Comparison of ENCODE assay signal across 12 mouse cellular contexts in genomic region chr7:132887019-132887804, GRCm38 (mm10). TPM values are rescaled to one million over a fixed set of nuclear protein-coding genes. Genes with fewer than 3 reads are reported as not detected.
DNase-seq lines count a peak whose midpoint lies in the region; ATAC-seq and TF ChIP-seq lines count a peak whose summit lies in the region.
"Had no signal": no experiment of that assay in that cellular context is flagged by ENCODE, and none has a peak within 500 bp of the region (broad histone marks: within the 10 kb centered on the region; RNA-seq: fewer than 3 reads in every experiment).

No protein-coding gene starts in this region.

- H3K79me2 ChIP-seq in liver, adult 2 months (ENCODE audit: control insufficient read depth, insufficient read depth, low read length) = no peaks in the 10 kb centered on the region

- no peaks in the 10 kb centered on the region for H3K9me3 ChIP-seq in liver, embryonic 11.5 days (ENCODE audit: control insufficient read depth, low read length)
- H3K9me3 ChIP-seq in embryonic facial prominence, embryonic 10.5 days = no peaks in the 10 kb centered on the region

- no peaks in the 10 kb centered on the region for H3K27me3 ChIP-seq in liver, adult 2 months (ENCODE audit: control insufficient read depth, insufficient read depth, low read length)
- H3K27me3 ChIP-seq in liver, embryonic 11.5 days (replicated peaks; ENCODE audit: control insufficient read depth, insufficient read depth, low read length) = no peaks in the 10 kb centered on the region
- H3K27me3 ChIP-seq in embryonic facial prominence, embryonic 10.5 days (replicated peaks; ENCODE audit: low read depth, poor library complexity, severe bottlenecking) = no peaks in the 10 kb centered on the region

- peaks cover 16% of the 10 kb centered on the region for H3K36me3 ChIP-seq in liver, adult 2 months (ENCODE audit: control insufficient read depth, insufficient read depth, low read length)
- H3K36me3 ChIP-seq in liver, embryonic 11.5 days (ENCODE audit: control insufficient read depth, insufficient read depth, low read length) = peaks cover 2% of the 10 kb centered on the region; the same call in 1 of the 2 replicates
- H3K36me3 ChIP-seq in embryonic facial prominence, embryonic 10.5 days (replicated peaks) = peaks cover 36% of the 10 kb centered on the region

- H3K4me1 ChIP-seq in liver, adult 2 months (ENCODE audit: control insufficient read depth, insufficient read depth, low read length) = peaks cover 4% of the 10 kb centered on the region
- H3K4me1 ChIP-seq in liver, embryonic 11.5 days (replicated peaks; ENCODE audit: control insufficient read depth, insufficient read depth, low read length) = 0 out of 2 replicates have a peak, but pooled peaks cover 2% of the 10 kb centered on the region
- peaks cover 21% of the 10 kb centered on the region for H3K4me1 ChIP-seq in embryonic facial prominence, embryonic 10.5 days

- DNase-seq in heart, adult 11 months = peak; percentile 76
- no peak for DNase-seq in heart, postnatal 4 days
- DNase-seq in liver, adult 2 months (ENCODE audit: extremely low read depth, low read depth, low spot score) = peak; percentile 80
- DNase-seq in liver, embryonic 11.5 days (ENCODE audit: low spot score) = no peak
- DNase-seq in embryonic facial prominence, embryonic 10.5 days (ENCODE audit: low spot score) = peak; percentile 21
- peak; percentile 21 for DNase-seq in lung, postnatal 25 days (ENCODE audit: low spot score)
- no peak for DNase-seq in adrenal gland, postnatal 36 days
- DNase-seq: adrenal gland, postnatal 25 days; gastrocnemius, postnatal 14 days; right cerebral cortex, adult 18-20 months had no signal

- no peak for ATAC-seq in liver, embryonic 11.5 days (replicated peaks; ENCODE audit: low FRiP score)
- no peak for ATAC-seq in CD4-positive, CD25-positive, alpha-beta regulatory T cell, adult 4 months
- ATAC-seq: forebrain, embryonic 16.5 days had no signal

- no peak overlapping the region for H3K4me2 ChIP-seq in liver, embryonic 11.5 days

- peak overlapping the region; percentile 28 for H3K27ac ChIP-seq in liver, adult 2 months (replicated peaks; ENCODE audit: insufficient read depth, low read depth, low read length)
- no peak overlapping the region for H3K27ac ChIP-seq in liver, embryonic 11.5 days (ENCODE audit: low read depth, low read length)
- H3K27ac ChIP-seq in embryonic facial prominence, embryonic 10.5 days (replicated peaks) = peak overlapping the region; percentile 67

- H3K4me3 ChIP-seq in liver, adult 2 months (ENCODE audit: insufficient read depth, low read depth, low read length) = no peak overlapping the region
- no peak overlapping the region for H3K4me3 ChIP-seq in liver, embryonic 11.5 days (ENCODE audit: low read depth, low read length)
- H3K4me3 ChIP-seq in embryonic facial prominence, embryonic 10.5 days = no peak overlapping the region

- H3K9ac ChIP-seq in liver, adult 2 months (ENCODE audit: low read depth, low read length) = no peak overlapping the region
- H3K9ac ChIP-seq in liver, embryonic 11.5 days (ENCODE audit: low read depth, low read length) = no peak overlapping the region

- no peak for TF ChIP-seq CTCF in liver, adult 2 months (IDR thresholded peaks at IDR 0.05; ENCODE audit: low read depth, low read length)

- WGBS in liver, adult 2 months = 42% methylated on average over 7 of the region's 7 CpGs
- WGBS in liver, embryonic 11.5 days = 72% methylated on average over 7 of the region's 7 CpGs
- WGBS in embryonic facial prominence, embryonic 10.5 days = 42% methylated on average over 7 of the region's 7 CpGs

- no peak for TF ChIP-seq POLR2A in liver, adult 2 months (IDR thresholded peaks at IDR 0.05; ENCODE audit: extremely low read depth, insufficient read depth, low read length)

RNA-seq across cellular contexts. Expression of gene Abraxas2, which starts 28.2 kb away (rescaled TPM):
- 10 to 100 TPM; 24.5 to 24.7 TPM for total RNA-seq in heart, postnatal 4 days (2021)
- 23.7 and 26.0 TPM in 2 replicates for total RNA-seq in liver, adult 2 months (2014; rRNA removed)
- 7.9 and 8.5 TPM in 2 replicates for polyA plus RNA-seq in liver, adult 2 months (2012; rRNA removed)
- 26.9 and 28.5 TPM in 2 replicates for polyA plus RNA-seq in liver, embryonic 11.5 days (2014; fragmentation: Nextera tagmentation; extraction: Ambion mirVana)
- polyA plus RNA-seq in embryonic facial prominence, embryonic 10.5 days (2016; fragmentation: Nextera tagmentation; extraction: Ambion mirVana) = 32.1 and 34.3 TPM in 2 replicates
- polyA plus RNA-seq in CD4-positive, CD25-positive, alpha-beta regulatory T cell, adult 4 months (2017; shearing (Covaris generic)) = 10 to 100 TPM; 35.2 to 37.9 TPM
- total RNA-seq in adrenal gland, postnatal 36 days (2021) = 10 to 100 TPM; 35.8 to 36.1 TPM

RNA-seq across cellular contexts. Expression of gene Eef1akmt2, which starts 34.7 kb away (rescaled TPM):
- 10 to 100 TPM; 17.3 to 19.7 TPM for total RNA-seq in heart, postnatal 4 days (2021)
- 16.4 and 21.8 TPM in 2 replicates for total RNA-seq in liver, adult 2 months (2014; rRNA removed)
- 3.4 and 5.4 TPM in 2 replicates for polyA plus RNA-seq in liver, adult 2 months (2012; rRNA removed)
- polyA plus RNA-seq in liver, embryonic 11.5 days (2014; fragmentation: Nextera tagmentation; extraction: Ambion mirVana) = 50.4 and 54.0 TPM in 2 replicates
- 71.0 and 72.1 TPM in 2 replicates for polyA plus RNA-seq in embryonic facial prominence, embryonic 10.5 days (2016; fragmentation: Nextera tagmentation; extraction: Ambion mirVana)
- polyA plus RNA-seq in CD4-positive, CD25-positive, alpha-beta regulatory T cell, adult 4 months (2017; shearing (Covaris generic)) = 10 to 100 TPM; 55.3 to 58.5 TPM
- 10 to 100 TPM; 23.8 to 30.0 TPM for total RNA-seq in adrenal gland, postnatal 36 days (2021)

RNA-seq across cellular contexts. Expression of gene Zranb1, which starts 43.7 kb away (rescaled TPM):
- total RNA-seq in heart, postnatal 4 days (2021) = 10 to 100 TPM; 35.0 to 36.1 TPM
- total RNA-seq in liver, adult 2 months (2014; rRNA removed) = 41.1 and 42.4 TPM in 2 replicates
- 8.1 and 9.8 TPM in 2 replicates for polyA plus RNA-seq in liver, adult 2 months (2012; rRNA removed)
- 9.6 and 10.9 TPM in 2 replicates for polyA plus RNA-seq in liver, embryonic 11.5 days (2014; fragmentation: Nextera tagmentation; extraction: Ambion mirVana)
- 10.9 and 11.0 TPM in 2 replicates for polyA plus RNA-seq in embryonic facial prominence, embryonic 10.5 days (2016; fragmentation: Nextera tagmentation; extraction: Ambion mirVana)
- polyA plus RNA-seq in CD4-positive, CD25-positive, alpha-beta regulatory T cell, adult 4 months (2017; shearing (Covaris generic)) = 10 to 100 TPM; 11.4 to 15.4 TPM
- 10 to 100 TPM; 30.0 to 35.5 TPM for total RNA-seq in adrenal gland, postnatal 36 days (2021)

Comparison
In these comparisons a context has a peak if more than half of its experiments do, and no peak if none do; other contexts are left out.
1. DNase-seq: peak in heart, adult 11 months (single experiment), liver, adult 2 months (single experiment), embryonic facial prominence, embryonic 10.5 days (single experiment) and lung, postnatal 25 days (single experiment); none in heart, postnatal 4 days (single experiment), liver, embryonic 11.5 days (single experiment) and adrenal gland, postnatal 36 days (0 of 2).